Mouse (Mus musculus): ENCODE measurements at regions not wholly inside any gene's neighbourhood (a gene's known extent, or its start where the extent isn't known, plus 50 kb on each side); places are given as distances from the start of the nearest gene placed in this dataset.

GRCm38 (mm10) chr4:12277949-12278348 is 106.1 kb upstream of the Fam92a start:
- DNase-seq: no peak
- Histone ChIP-seq H3K36me3 (ENCODE audit: control insufficient read depth, insufficient read depth, low read length) (no peaks in the 10 kb centered on the region), H3K27me3 (ENCODE audit: control insufficient read depth, insufficient read depth, low read length) (no peaks in the 10 kb centered on the region), H3K4me1 (replicated peaks; ENCODE audit: control insufficient read depth, insufficient read depth, low read length) (no peaks in the 10 kb centered on the region), H3K4me3 (ENCODE audit: control insufficient read depth, insufficient read depth, low read length) (no peak overlapping the region), H3K27ac (ENCODE audit: control insufficient read depth, insufficient read depth, low read length) (no peak overlapping the region)
- TF ChIP-seq CTCF (IDR thresholded peaks at IDR 0.05; ENCODE audit: borderline replicate concordance, control insufficient read depth, extremely low read depth, insufficient read depth, low read length, poor library complexity) (no peak), POLR2A (IDR thresholded peaks at IDR 0.05; ENCODE audit: control insufficient read depth, extremely low read depth, insufficient read depth, low read length, poor library complexity) (no peak)
- WGBS: 91% methylated on average over 3 of the region's 3 CpGs

- 96% methylated on average over 6 of the region's 6 CpGs for WGBS
- Histone ChIP-seq H3K27me3 (ENCODE audit: control insufficient read depth, insufficient read depth, low read length) (no peaks in the 10 kb centered on the region), H3K27ac (ENCODE audit: control insufficient read depth, insufficient read depth, low read length) (no peak overlapping the region), H3K4me3 (ENCODE audit: control insufficient read depth, insufficient read depth, low read length) (no peak overlapping the region), H3K4me1 (replicated peaks; ENCODE audit: control insufficient read depth, insufficient read depth, low read length) (no peaks in the 10 kb centered on the region), H3K36me3 (ENCODE audit: control insufficient read depth, insufficient read depth, low read length) (no peaks in the 10 kb centered on the region)
- TF ChIP-seq POLR2A (IDR thresholded peaks at IDR 0.05; ENCODE audit: control insufficient read depth, extremely low read depth, insufficient read depth, low read length, poor library complexity) (no peak), CTCF (IDR thresholded peaks at IDR 0.05; ENCODE audit: borderline replicate concordance, control insufficient read depth, extremely low read depth, insufficient read depth, low read length, poor library complexity) (no peak)
- DNase-seq: no peak
These were observed 101.6 kb upstream of the Fam92a start for GRCm38 (mm10) chr4:12273369-12273768.

- Histone ChIP-seq H3K27me3 (ENCODE audit: control insufficient read depth, insufficient read depth, low read length) (no peaks in the 10 kb centered on the region), H3K4me1 (replicated peaks; ENCODE audit: control insufficient read depth, insufficient read depth, low read length) (no peaks in the 10 kb centered on the region), H3K36me3 (ENCODE audit: control insufficient read depth, insufficient read depth, low read length) (no peaks in the 10 kb centered on the region), H3K27ac (ENCODE audit: control insufficient read depth, insufficient read depth, low read length) (no peak overlapping the region), H3K4me3 (ENCODE audit: control insufficient read depth, insufficient read depth, low read length) (no peak overlapping the region)
- TF ChIP-seq POLR2A (IDR thresholded peaks at IDR 0.05; ENCODE audit: control insufficient read depth, extremely low read depth, insufficient read depth, low read length, poor library complexity): no peak
- TF ChIP-seq CTCF (IDR thresholded peaks at IDR 0.05; ENCODE audit: borderline replicate concordance, control insufficient read depth, extremely low read depth, insufficient read depth, low read length, poor library complexity): no peak
- 91% methylated on average over 6 of the region's 6 CpGs for WGBS
- no peak for DNase-seq
These were observed 101.1 kb upstream of the Fam92a start for GRCm38 (mm10) chr4:12272914-12273313.

- TF ChIP-seq POLR2A (IDR thresholded peaks at IDR 0.05; ENCODE audit: control insufficient read depth, extremely low read depth, insufficient read depth, low read length, poor library complexity) (no peak), CTCF (IDR thresholded peaks at IDR 0.05; ENCODE audit: borderline replicate concordance, control insufficient read depth, extremely low read depth, insufficient read depth, low read length, poor library complexity) (no peak)
- DNase-seq: no peak
- Histone ChIP-seq H3K27me3 (ENCODE audit: control insufficient read depth, insufficient read depth, low read length) (no peaks in the 10 kb centered on the region), H3K4me1 (replicated peaks; ENCODE audit: control insufficient read depth, insufficient read depth, low read length) (no peaks in the 10 kb centered on the region), H3K4me3 (ENCODE audit: control insufficient read depth, insufficient read depth, low read length) (no peak overlapping the region), H3K36me3 (ENCODE audit: control insufficient read depth, insufficient read depth, low read length) (no peaks in the 10 kb centered on the region), H3K27ac (ENCODE audit: control insufficient read depth, insufficient read depth, low read length) (no peak overlapping the region)
- WGBS: 95% methylated on average over 6 of the region's 6 CpGs
These were observed 100.6 kb upstream of the Fam92a start for GRCm38 (mm10) chr4:12272378-12272777.

- Histone ChIP-seq H3K27me3 (ENCODE audit: control insufficient read depth, insufficient read depth, low read length) (no peaks in the 10 kb centered on the region), H3K27ac (ENCODE audit: control insufficient read depth, insufficient read depth, low read length) (no peak overlapping the region), H3K36me3 (ENCODE audit: control insufficient read depth, insufficient read depth, low read length) (no peaks in the 10 kb centered on the region), H3K4me3 (ENCODE audit: control insufficient read depth, insufficient read depth, low read length) (no peak overlapping the region), H3K4me1 (replicated peaks; ENCODE audit: control insufficient read depth, insufficient read depth, low read length) (no peaks in the 10 kb centered on the region)
- DNase-seq: no peak
- TF ChIP-seq POLR2A (IDR thresholded peaks at IDR 0.05; ENCODE audit: control insufficient read depth, extremely low read depth, insufficient read depth, low read length, poor library complexity) (no peak), CTCF (IDR thresholded peaks at IDR 0.05; ENCODE audit: borderline replicate concordance, control insufficient read depth, extremely low read depth, insufficient read depth, low read length, poor library complexity) (no peak)
These were observed 91.9 kb upstream of the Fam92a start for GRCm38 (mm10) chr4:12263746-12264145.

GRCm38 (mm10) chr4:12263197-12263596 is 91.4 kb upstream of the Fam92a start:
- no peaks in the 10 kb centered on the region for H3K27me3 ChIP-seq (ENCODE audit: control insufficient read depth, insufficient read depth, low read length)
- no peak for DNase-seq
- no peak overlapping the region for H3K4me3 ChIP-seq (ENCODE audit: control insufficient read depth, insufficient read depth, low read length)
- H3K27ac ChIP-seq (ENCODE audit: control insufficient read depth, insufficient read depth, low read length): no peak overlapping the region
- no peaks in the 10 kb centered on the region for H3K4me1 ChIP-seq (replicated peaks; ENCODE audit: control insufficient read depth, insufficient read depth, low read length)
- no peaks in the 10 kb centered on the region for H3K36me3 ChIP-seq (ENCODE audit: control insufficient read depth, insufficient read depth, low read length)
- TF ChIP-seq POLR2A (IDR thresholded peaks at IDR 0.05; ENCODE audit: control insufficient read depth, extremely low read depth, insufficient read depth, low read length, poor library complexity) (no peak), CTCF (IDR thresholded peaks at IDR 0.05; ENCODE audit: borderline replicate concordance, control insufficient read depth, extremely low read depth, insufficient read depth, low read length, poor library complexity) (no peak)
- 97% methylated on average over 10 of the region's 10 CpGs for WGBS

GRCm38 (mm10) chr4:12247994-12248393 is 76.2 kb upstream of the Fam92a start:
- no peak for TF ChIP-seq POLR2A (IDR thresholded peaks at IDR 0.05; ENCODE audit: control insufficient read depth, extremely low read depth, insufficient read depth, low read length, poor library complexity)
- no peak for TF ChIP-seq CTCF (IDR thresholded peaks at IDR 0.05; ENCODE audit: borderline replicate concordance, control insufficient read depth, extremely low read depth, insufficient read depth, low read length, poor library complexity)
- Histone ChIP-seq H3K27ac (ENCODE audit: control insufficient read depth, insufficient read depth, low read length) (no peak overlapping the region), H3K4me3 (ENCODE audit: control insufficient read depth, insufficient read depth, low read length) (no peak overlapping the region), H3K27me3 (ENCODE audit: control insufficient read depth, insufficient read depth, low read length) (no peaks in the 10 kb centered on the region), H3K36me3 (ENCODE audit: control insufficient read depth, insufficient read depth, low read length) (no peaks in the 10 kb centered on the region), H3K4me1 (replicated peaks; ENCODE audit: control insufficient read depth, insufficient read depth, low read length) (no peaks in the 10 kb centered on the region)
- no peak for DNase-seq
